Mouse (Mus musculus) erythroblast, embryonic 14.5 days (primary cell): Measurements from ENCODE around the gene Dtx3.

Source experiments
- GATA1 ChIP-seq: IDR thresholded peaks from 2 replicates; pipeline ENCODE4 v1.6.1; 2012; ENCODE audit warnings: low read length, inconsistent platforms, mixed read lengths
- TAL1 ChIP-seq: IDR thresholded peaks from 3 replicates; pipeline ENCODE4 v1.6.1; 2012; ENCODE audit warnings: low read length, inconsistent platforms, mixed read lengths

DNA sequence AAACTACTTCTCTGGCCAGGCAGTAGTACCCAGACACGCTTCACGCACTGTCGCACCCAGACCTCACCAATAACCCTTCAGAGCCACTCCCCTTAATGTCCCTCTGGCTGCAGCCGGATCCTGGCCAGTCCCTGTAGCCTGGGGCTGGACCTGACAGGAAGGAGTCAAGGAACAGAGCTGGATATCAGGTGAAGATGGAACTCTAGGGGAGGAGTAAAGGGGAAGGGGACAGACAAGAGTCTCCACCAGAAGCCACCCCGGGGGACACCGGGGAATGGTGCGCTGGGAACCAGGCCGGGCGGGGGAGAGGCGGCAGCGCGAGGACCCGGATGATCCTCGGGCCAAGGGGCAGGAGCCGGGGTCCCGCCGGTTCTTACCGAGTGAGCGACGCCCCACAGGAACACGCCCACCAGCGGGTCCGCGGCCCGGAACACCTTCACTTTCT lies 15.5 kb upstream of the Dtx3 start:
- TF ChIP-seq TAL1: no peak
- no peak for TF ChIP-seq GATA1
